Mouse (Mus musculus) monocyte, adult 2 months (primary cell): Measurements from ENCODE around the gene Tnp1.

Experiments
- DNase-seq, 2 experiments: peaks; one replicate each; pipeline ENCODE4 v3.0.0; 2022; ENCODE audit warnings: low spot score in 2 of 2, low read depth in 1 of 2

Tnp1 gene

GRCm38 (mm10) chr1:73015731-73016130 is at the start of gene Tnp1:
Gene Tnp1, minus strand, starts transcription at chr1:73015909.
- DNase-seq: no peak

GRCm38 (mm10) chr1:73064336-73064735 is 48.6 kb upstream of the Tnp1 start:
- DNase-seq: no peak

- DNase-seq: no peak
These were observed 46.0 kb upstream of the Tnp1 start for GRCm38 (mm10) chr1:73061491-73062233.

GRCm38 (mm10) chr1:73060271-73060670 is 44.6 kb upstream of the Tnp1 start:
- DNase-seq: no peak

GRCm38 (mm10) chr1:73056266-73057001 is 40.7 kb upstream of the Tnp1 start:
- no peak for DNase-seq

GRCm38 (mm10) chr1:73055820-73056219 is 40.1 kb upstream of the Tnp1 start:
- no peak for DNase-seq

GRCm38 (mm10) chr1:73055206-73055605 is 39.5 kb upstream of the Tnp1 start:
- no peak for DNase-seq

GRCm38 (mm10) chr1:73053545-73054326 is 38.0 kb upstream of the Tnp1 start:
- DNase-seq: no peak

- DNase-seq: no peak
These were observed 31.4 kb upstream of the Tnp1 start for GRCm38 (mm10) chr1:73046896-73047672.

GRCm38 (mm10) chr1:73045948-73046685 is 30.4 kb upstream of the Tnp1 start:
- no peak for DNase-seq

GRCm38 (mm10) chr1:73043671-73044070 is 28.0 kb upstream of the Tnp1 start:
- no peak for DNase-seq

- no peak for DNase-seq
These were observed 25.1 kb upstream of the Tnp1 start for GRCm38 (mm10) chr1:73040691-73041425.

- DNase-seq: no peak
These were observed 22.8 kb upstream of the Tnp1 start for GRCm38 (mm10) chr1:73038532-73038931.

- no peak for DNase-seq
These were observed 20.8 kb upstream of the Tnp1 start for GRCm38 (mm10) chr1:73036536-73036935.

- no peak for DNase-seq
These were observed 20.0 kb upstream of the Tnp1 start for GRCm38 (mm10) chr1:73035726-73036125.

- DNase-seq: no peak
These were observed 16.8 kb upstream of the Tnp1 start for GRCm38 (mm10) chr1:73032491-73032890.

- DNase-seq: no peak
These were observed 13.0 kb upstream of the Tnp1 start for GRCm38 (mm10) chr1:73028741-73029140.

- no peak for DNase-seq
These were observed 11.7 kb upstream of the Tnp1 start for GRCm38 (mm10) chr1:73027381-73027780.

- no peak for DNase-seq
These were observed 11.1 kb upstream of the Tnp1 start for GRCm38 (mm10) chr1:73026786-73027299.
